Mouse (Mus musculus) urinary bladder, postnatal 4 days (tissue): ENCODE results near the gene Fam221b.

Experiments
- DNase-seq, 2 experiments: peaks; one replicate each; pipeline ENCODE4 v3.0.0; 2021 to 2022; ENCODE audit warnings: low spot score in 2 of 2

Fam221b gene

DNA sequence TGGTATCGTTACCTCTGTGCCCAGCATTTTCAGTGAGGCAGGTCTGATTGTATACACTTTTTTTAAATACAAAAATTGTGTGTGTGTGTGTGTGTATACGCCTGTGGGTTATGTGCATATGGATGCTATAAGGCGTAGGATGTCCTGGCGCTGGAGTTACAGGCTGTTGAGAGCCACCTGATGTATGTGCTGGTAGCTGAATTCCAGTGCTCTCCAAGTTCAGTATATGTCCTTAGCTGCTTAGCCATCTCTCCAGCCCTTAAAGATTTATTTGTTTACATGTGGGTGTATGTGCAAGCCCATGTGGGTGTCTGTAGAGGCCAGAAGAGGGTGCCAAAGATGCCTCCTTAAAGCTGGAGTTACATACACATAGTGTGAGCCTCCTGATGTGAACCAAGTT, 11.8 kb downstream of the Fam221b start:
- DNase-seq: no peak

DNA sequence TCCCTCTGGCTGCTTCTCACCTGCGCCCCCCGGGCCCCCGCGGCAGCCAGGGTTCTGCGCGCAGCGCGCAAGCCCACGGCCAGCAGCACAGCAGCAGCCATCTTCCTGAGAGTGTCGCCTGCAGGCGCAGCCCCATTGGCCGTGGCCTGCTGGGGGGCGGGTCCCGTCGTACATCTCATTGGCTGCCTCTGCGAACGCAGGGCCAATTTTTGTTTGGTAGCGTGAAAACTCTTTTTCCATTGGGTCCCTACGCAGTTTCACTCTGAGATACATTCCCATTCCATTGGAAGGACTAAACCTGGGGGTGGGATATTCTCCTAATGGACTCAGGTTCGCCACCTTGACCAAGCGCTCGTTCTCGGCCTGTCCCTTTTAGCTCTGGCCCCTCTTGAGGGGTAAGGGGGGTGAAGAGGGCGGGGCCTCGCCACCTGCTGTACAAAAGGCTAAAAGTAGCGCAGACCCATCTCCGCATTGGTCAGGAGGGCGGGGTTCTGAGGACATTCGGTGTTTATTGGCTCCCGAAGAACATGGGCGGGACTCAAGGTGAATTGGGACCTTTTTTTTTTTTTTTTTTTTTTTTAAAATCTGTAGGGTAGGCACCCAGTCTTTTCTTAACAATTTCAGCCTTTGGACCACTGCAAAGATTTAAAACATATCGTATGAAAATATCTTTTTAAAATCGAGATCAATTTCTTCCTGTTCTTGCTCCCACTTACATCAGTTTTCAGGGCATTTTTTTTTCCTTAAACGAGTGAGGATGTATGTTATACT, 12.4 kb downstream of the Fam221b start, which contains the start of gene Hint2:
TSS of gene Hint2 (minus strand) at position 128 of the 771 bp plus-strand sequence.
- DNase-seq: peak; percentile 93

DNA sequence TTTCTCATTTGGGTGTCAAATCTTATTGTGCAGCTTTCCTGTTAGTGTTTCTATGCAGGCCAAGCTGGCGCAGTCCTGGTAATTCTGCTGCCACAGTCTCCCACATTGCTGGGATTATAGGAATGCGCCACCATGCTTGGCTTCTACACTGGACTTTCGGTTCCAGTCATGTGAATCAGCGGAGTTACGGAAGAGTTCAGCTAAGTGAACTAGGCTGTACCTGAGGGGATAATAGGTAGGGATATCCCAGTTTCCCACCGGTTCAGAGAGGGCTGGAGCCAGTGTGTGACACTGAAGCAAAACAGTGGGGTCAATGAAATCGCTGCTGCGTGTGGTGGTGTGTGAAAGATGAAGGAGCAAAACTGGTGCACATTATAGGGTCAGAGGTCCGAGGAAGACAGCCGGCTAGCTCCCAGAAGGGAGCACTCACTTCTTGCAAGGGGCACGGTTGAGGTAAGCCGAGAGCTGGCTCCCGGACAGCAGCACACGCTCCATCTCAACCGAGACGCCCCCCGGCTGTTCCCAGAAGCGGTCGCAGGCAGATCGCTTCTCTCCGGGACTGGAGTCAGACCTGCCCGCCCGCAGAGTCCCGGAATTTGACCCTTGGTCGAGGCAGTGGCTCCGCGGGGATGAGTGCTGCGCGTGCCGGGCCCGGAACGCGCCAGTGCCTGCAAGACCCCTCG, 13.1 kb downstream of the Fam221b start:
- no peak for DNase-seq

DNA sequence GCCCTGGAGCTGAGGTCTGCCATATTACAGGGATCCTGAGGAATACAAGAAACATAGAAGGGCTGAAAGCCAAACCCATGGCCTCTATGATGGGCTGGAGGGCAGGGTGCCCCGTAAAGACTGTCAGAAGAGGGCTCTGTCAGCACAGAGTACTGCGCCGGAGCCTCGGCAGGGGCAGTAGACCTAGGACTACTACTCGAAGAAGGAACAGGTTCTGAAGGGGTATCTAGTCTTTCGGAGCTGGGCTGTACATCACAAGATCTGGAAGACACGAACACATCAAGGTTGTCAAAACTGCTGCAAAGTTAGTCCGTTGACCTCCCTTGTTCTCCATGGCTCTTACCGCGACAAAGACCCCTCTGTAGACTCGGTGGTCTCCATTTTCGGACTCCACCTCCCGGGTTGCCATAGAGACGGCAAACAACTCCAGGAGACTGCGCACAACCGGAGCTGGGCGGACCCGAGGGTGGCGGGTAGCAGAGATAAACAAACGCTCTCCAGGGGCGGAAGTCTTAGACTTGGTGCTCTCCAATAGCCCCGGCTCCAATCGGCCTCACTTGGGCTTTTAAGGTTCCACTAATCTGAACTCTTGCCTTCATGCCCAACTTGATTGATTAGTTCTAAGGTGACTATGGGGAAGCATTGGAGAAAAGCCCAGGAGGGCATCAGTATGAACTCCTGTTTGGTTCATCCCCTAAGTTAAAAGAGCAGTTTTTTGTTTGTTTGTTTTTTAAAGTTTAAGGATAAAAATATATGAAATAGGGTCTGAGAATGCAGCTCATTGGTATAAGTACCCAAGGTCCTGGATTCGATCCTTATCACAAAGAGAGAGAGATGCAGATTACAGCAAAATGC, 15.6 kb downstream of the Fam221b start, which contains the start of gene Spag8:
TSS of gene Spag8 (minus strand) at position 434 of the 855 bp plus-strand sequence.
- DNase-seq: no peak

DNA sequence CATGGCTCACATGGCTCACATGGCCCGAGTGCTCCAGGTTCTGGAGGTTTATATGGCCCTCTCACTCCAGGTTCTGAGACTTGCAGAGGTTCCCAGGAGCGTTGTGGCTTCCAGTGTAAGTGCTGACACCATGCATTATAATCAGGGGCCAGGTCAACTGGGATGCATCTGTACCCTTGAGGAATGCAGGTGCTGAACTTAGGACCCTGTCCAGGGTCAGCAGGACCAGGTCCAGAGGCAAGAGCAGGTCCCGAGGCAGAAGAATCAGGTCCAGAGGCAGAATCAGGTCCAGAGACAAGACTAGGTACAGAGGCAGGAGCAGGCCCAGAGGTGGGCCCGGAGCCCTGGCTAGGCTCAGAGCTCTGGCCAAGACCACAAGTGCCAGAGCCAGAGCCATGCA, 16.2 kb downstream of the Fam221b start:
- DNase-seq: no peak

DNA sequence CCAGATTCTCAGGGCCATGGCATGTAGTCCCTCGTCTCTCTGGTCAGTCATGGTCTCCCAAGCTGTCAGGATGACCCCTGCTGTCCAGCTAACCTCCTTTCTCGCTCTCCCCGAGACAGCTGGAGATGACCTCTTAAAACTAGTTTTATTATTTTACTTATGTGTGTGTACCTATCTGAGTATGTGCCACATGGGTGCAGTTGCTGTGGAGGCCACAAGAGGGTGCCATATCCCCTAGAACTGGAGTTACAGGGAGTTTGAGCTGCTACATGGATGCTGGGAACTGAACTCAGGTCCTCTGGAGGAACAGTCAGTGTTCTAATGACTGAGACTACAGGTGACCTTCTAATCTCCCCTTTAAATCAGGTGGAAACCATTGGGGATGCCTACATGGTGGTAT, 19.2 kb downstream of the Fam221b start:
- no peak for DNase-seq

DNA sequence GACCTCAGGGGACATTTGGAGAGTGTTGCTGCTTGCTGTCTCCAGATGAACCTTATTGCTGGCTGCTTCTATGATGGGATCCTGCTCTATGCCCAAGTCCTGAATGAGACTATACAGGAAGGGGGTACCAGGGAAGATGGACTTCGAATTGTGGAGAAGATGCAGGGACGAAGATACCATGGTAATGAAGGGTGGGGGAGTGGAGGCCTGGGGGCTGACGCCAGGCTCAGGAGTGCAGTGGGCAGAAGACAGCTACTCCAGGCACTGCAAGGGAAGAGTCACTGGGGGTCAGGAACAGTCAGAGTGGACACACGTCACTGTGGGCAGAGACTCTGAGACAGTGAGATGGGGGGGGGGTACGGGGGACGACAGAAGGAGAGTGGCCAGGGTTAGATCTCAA, 28.5 kb downstream of the Fam221b start:
- peak; percentile 3 to 35 for DNase-seq

DNA sequence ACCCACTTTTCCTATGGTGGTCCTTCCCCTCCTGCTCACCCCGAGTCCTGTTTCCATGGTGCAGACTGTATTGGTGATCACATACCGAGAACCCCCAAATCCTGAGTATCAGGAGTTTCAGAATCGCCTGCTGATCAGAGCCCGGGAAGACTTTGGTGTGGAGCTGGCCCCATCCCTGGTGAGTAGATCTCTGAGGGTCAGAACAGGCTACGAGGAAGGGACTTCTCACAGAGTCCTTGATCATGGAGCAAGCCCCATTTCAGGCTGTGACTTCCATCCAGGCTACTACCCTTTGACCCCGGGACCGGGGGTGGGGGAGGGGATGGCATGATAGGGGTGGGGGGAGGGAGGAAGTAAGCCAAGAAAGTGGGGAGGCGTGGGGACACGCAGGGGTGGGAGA, 28.9 kb downstream of the Fam221b start:
- peak; percentile 14 to 52 for DNase-seq

DNA sequence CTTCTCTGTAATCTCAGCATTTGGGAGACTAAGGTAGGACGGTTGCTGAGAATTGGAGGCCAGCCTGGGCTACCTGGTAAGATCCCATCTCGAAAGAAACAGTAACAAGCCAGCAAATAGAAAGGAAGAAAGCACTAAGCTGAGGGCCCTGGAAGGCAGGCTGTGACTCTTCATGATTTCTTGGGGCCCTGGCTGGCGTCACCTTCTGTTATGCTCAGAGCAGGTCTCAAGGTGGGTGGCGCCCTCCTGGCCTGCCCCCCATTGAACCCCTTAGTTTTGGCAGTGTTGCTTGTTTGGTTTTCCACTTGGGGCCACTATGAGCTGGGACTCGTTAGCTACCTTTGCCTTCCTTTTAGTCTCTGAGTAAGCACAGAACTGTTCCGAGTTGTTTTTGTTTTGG, 32.2 kb downstream of the Fam221b start:
- DNase-seq: peak in 1 of 2 experiments; percentile 36

DNA sequence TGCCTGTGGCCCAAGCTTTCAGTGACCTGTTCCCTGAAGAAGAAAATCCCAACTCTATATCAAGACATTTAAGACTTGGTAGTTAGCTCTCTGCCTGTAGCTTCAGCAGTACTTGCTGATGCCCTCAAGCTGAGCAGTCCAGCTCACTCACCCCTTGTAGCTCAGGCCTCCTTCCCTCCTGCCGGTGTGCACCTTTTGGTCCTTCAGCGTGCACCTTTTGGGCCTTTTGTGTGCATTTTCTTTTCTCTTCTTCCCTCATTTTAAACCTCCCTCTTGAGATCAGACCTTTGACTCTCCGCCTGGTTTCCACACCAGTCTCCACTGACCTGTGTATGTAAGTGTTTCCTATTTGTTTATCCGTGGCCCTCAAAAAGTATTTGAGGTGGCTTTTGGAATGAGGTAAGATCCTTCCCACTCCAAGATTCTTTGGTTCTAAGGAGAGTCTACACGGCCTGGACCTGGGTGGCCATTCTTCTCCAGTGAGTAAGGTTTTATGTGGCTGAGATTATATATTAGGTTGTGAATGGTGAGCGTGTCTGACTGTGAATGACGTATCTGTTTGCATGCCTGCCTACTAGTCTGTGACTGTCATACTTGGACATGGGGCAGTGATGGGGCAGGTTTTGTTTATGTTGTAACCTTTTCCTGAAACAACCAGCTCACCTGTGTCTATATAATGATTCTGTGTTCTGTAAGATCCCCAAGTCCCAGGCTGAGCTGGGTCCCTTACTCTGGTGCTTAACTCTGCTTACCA, 34.1 kb downstream of the Fam221b start:
- DNase-seq: peak; percentile 7 to 46

DNA sequence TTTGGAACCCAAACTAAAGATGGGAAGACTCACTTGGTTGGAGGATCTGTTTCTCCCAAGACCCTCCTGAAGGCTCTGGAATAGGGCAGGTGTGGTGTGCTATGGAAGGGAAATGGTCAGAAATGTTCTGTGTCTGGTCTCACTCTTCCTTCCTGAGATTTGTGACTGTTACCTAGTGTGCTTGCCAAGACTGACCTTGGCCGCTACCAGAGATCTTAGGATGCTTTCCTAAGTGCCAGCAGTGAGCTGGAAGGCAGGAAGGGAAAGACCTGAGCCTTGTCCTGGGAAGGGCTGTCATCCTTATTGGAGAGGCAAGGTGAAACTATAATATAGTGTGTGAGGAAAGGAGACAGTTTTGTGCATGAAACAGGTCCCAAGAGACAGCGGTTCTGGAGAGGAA, 35.2 kb downstream of the Fam221b start:
- DNase-seq: peak in 1 of 2 experiments; percentile 14

DNA sequence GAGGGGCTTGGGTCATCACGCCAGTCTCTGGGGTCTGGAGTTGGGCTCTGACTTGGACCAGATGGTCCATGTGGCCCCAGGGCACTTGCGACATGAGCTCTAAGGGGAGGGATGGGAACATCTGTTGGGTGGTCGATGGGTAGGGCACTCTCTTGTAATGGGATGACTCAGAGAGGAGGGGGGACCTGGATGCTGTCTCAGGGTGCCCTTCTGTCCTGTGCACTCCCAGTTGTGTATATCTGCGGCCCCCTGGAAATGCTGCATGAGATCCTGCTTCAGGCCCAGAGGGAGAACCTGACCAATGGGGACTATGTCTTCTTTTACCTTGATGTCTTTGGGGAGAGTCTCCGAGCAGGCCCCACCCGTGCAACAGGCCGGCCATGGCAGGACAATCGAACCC, 35.6 kb downstream of the Fam221b start:
- peak; percentile 16 to 51 for DNase-seq

DNA sequence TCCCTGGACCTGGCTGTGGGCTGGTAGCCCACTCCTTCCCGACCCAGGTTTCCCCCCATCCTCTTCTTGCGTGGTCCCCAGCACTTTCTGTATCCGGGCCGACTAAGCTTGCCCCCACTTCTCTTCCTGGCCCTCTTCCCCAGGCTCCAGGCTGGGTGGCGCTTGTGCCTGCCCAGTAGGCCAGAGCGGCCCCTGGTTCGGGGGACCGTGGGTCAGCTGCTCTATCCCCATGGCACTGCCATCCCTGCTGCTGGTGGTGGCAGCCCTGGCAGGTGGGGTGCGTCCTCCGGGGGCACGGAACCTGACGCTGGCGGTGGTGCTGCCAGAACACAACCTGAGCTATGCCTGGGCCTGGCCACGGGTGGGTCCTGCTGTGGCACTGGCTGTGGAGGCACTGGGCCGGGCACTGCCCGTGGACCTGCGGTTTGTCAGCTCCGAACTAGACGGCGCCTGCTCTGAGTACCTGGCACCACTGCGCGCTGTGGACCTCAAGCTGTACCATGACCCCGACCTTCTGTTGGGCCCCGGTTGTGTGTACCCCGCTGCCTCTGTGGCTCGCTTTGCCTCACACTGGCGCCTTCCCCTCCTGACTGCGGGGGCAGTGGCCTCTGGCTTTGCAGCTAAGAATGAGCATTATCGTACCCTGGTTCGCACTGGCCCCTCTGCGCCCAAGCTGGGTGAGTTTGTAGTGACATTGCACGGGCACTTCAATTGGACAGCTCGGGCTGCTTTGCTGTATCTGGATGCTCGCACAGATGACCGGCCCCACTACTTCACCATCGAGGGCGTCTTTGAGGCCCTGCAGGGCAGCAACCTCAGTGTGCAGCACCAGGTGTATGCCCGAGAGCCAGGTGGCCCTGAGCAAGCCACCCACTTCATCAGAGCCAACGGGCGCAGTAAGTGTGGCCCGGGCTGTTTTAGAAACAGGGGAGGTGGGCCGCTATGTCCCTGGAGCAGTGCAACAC, 36.7 kb downstream of the Fam221b start:
- DNase-seq: peak; percentile 21 to 61

DNA sequence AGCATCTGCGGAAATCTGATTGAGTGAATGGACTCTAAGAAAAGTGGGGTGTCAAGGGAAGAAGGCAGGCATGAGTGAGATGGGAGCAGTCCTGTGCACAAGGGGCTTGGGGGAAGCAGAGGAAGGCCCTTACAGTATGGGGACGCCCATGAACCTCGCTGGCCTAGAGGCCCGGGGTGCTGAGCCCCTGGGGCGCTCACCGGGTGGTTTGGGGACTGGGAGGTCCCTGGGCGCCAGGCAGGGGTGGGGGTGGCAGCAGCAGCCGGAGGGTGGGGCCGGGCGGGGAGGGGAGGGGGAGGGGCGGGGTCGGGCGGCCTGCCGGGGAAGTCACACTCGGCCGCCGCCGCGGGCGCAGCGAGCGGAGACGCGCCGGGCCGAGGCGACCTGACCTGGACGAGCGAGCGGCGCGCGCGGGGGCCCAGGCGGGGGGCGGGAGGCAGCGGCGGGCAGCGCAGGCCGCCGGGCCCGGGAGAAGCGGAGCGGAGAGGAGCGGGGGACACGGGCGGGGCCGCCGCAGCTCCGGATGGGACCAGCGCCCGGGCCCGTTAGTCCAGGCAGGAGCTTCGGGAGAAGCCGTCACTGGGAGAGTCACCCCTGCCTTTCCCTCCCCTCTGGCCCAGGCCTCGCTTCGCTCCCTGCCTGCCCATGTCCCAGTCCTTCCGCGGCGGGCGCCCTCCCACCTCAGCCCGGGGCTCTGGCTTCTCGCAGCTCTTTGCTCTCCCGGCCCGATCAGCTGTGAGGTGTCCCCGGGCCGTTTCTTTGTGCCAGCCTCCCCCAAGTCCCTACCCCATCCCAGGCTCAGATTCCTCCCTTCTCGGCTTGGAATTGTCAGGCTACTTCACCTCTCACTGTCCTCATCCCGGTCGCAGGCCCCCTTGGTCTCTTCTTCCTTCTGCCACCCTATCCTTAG, 37.6 kb downstream of the Fam221b start, which contains the start of gene Npr2:
TSS of gene Npr2 (plus strand) at position 890 of the 910 bp plus-strand sequence.
- peak in 1 of 2 experiments; percentile 50 for DNase-seq

DNA sequence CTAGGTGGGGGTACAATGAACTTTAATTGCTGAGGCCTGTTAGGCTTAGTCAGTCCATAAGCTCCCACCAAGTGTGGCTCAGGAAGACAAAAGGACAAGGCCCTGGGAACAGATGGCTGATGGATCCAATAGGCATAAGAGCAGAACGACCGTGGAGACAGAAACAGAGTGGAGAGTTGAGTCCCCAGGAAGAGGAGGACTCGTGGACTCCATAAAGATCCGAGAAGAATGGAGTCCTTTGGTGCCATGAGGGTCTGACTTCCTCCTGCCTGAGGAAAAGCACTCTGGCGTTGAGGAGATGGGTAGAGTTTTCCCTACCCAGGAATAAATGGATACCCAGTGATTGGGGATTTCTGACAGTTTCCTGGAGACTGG, 38.3 kb downstream of the Fam221b start:
- DNase-seq: no peak

DNA sequence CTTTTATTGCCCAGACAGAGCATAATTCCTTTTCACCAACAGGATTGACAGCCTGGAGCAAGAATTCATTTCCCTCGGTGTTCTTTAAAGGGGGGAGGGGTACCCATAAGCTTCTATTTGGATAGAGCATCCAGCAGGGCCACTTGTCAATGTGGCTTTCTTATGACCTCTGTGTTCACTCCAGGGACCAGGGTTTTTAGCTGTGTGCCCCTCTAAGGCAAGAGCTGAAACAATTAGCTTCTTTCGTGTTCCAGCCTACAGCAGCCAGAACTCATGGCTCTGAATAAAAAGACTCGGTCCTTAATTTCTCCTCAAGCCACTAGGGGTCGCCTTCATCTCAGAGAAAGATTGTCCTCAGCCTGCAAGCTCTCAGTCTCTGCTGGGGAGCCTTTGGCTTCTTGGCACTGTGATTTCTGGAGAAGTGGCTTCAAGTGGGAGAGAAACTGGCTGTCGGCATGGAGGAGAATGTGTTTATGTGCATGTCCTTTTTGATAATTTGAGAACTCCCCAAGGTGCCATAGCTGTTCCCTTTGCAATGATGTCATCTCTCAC, 38.8 kb downstream of the Fam221b start:
- DNase-seq: peak in 1 of 2 experiments; percentile 57

DNA sequence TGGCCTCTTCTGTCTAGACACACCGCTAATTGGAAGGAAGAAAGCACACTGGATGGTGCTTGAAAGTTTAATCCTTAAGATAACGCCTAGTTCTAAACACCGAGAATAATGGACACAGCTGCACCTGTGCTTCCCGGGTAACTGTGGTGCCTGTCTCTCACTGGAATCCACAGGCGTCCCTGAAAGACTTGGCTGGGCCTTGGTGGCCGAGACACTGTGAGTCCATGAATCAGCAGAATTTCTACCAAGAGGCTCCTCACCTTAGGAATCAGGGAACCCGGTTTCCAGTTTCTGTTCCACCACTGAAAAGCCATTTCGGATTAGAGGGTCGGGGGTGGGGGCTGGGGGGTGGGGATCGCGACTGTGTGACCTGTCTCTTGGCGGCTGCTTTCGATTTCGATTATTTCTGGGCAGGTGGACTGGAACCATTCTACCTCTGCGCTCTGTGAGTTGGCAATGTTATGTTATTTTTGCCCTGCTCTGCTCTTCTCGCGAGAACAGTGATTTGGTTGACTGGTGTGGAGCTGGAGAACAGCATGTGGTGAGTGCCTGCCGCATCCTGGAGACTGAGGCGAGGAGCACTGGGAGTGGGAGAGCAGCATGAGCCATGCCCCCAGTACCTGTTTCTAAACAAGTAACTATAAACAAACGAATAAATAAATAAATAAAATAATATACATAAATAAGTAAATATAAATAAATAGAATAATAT, 39.7 kb downstream of the Fam221b start:
- peak in 1 of 2 experiments; percentile 12 for DNase-seq

DNA sequence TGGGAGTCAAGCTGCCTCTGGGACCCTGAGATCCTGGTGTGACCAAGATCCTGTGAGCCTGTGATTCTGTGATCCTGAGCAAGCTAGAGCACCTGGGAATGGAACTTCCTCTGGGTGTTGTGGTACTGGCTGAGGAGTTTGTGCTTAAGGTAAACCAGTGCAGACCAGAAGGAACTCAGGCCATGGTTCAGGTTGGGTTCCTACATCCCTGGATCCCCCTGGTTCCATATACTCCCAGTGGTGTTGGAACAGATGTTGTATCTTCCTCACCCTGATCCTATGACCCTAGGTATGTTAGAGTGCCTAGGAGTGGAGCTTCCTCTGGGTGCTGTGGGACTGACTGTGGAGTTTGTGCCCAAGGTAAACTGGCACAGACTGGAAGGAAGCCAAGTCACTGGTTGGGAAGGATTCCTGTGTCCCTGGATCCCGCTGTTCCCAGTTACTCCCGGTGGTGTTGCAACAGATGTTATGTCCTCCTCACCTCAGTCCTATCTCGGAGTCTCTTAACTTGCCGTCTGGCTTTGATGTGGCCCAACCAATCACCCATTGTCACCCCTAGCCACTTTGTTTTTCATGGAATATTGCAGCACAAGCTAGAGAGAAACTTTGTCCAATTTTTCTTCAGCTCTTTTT, 48.7 kb downstream of the Fam221b start:
- DNase-seq: no peak
